Mouse (Mus musculus) C2C12 (cell line): ENCODE results near the gene Adrb1. TPM values are rescaled to one million over a fixed set of nuclear protein-coding genes. Genes with fewer than 3 reads are reported as not detected.
A peak's percentile ranks its signal among the peaks of the same experiment; 100 is the strongest.

Experiments
- H3K27me3 ChIP-seq: one replicate; pipeline ENCODE4 v1.6.1; 2011; ENCODE audit not compliant: control insufficient read depth, insufficient read depth, insufficient read length
- H3K36me3 ChIP-seq: one replicate; pipeline ENCODE4 v1.6.1; 2011; ENCODE audit not compliant: control insufficient read depth, insufficient read depth
- H3K4me3 ChIP-seq: one replicate; pipeline ENCODE4 v1.5.1; 2011; ENCODE audit warnings: mild to moderate bottlenecking, control low read depth; ENCODE audit not compliant: poor library complexity, insufficient read depth, severe bottlenecking
- H3K79me2 ChIP-seq: one replicate; pipeline ENCODE4 v1.6.1; 2011; ENCODE audit not compliant: control insufficient read depth, insufficient read depth
- H3K79me3 ChIP-seq: one replicate; pipeline ENCODE4 v1.6.1; 2011; ENCODE audit warnings: low read depth, control low read depth
- H3ac ChIP-seq: one replicate; pipeline ENCODE3; 2011; ENCODE audit warnings: low read depth; ENCODE audit not compliant: control insufficient read depth, insufficient read length
- CEBPB ChIP-seq: IDR thresholded peaks from one replicate; pipeline ENCODE4 v1.6.1; 2011; ENCODE audit warnings: low read depth, mild to moderate bottlenecking, control low read depth, moderate library complexity
- CTCF ChIP-seq: IDR thresholded peaks from one replicate; pipeline ENCODE4 v1.5.1; 2011; ENCODE audit not compliant: control insufficient read depth, insufficient read depth, insufficient read length
- FOSL1 ChIP-seq: IDR thresholded peaks from one replicate; pipeline ENCODE4 v1.8.0; 2011; ENCODE audit warnings: mild to moderate bottlenecking, low read length; ENCODE audit not compliant: poor library complexity, insufficient read depth, severe bottlenecking
- MAX ChIP-seq: IDR thresholded peaks from one replicate; pipeline ENCODE4 v1.6.1; 2011; ENCODE audit warnings: mild to moderate bottlenecking, control low read depth
- MYOD1 ChIP-seq: IDR thresholded peaks from one replicate; pipeline ENCODE4 v1.6.1; 2011; ENCODE audit warnings: low read depth; ENCODE audit not compliant: control insufficient read depth, insufficient read length
- MYOG ChIP-seq: IDR thresholded peaks from one replicate; pipeline ENCODE4 v1.6.1; 2011; ENCODE audit not compliant: control insufficient read depth, insufficient read length; ENCODE audit errors: extremely low read depth
- USF1 ChIP-seq: IDR thresholded peaks from one replicate; pipeline ENCODE4 v1.6.1; 2011; ENCODE audit warnings: low read depth, mild to moderate bottlenecking, control low read depth, moderate library complexity
- polyA plus RNA-seq: library from polyadenylated mRNA; unstranded; fragments of >200 nt; fragmentation: generic; extraction: Trizol; gene quantifications from one replicate; pipeline ENCODE4 v1.2.1, GENCODE M21; 2012; ENCODE audit warnings: missing spikeins

Adrb1 gene
- polyA plus RNA-seq, 1 experiment, result 0.13 TPM

GRCm38 (mm10) chr19:56759740-56760139 lies 37.7 kb downstream of the Adrb1 start:
- Histone ChIP-seq H3ac (no peak overlapping the region), H3K4me3 (no peak overlapping the region), H3K36me3 (no peaks in the 10 kb centered on the region), H3K27me3 (no peaks in the 10 kb centered on the region), H3K79me2 (no peaks in the 10 kb centered on the region), H3K79me3 (no peaks in the 10 kb centered on the region)
- TF ChIP-seq MYOD1 (no peak), FOSL1 (no peak), CEBPB (no peak), MYOG (no peak), CTCF (no peak), MAX (no peak)

- TF ChIP-seq USF1, result peak; percentile 75
- no peak for TF ChIP-seq MYOD1
- Histone ChIP-seq H3K4me3 (no peak overlapping the region), H3K79me2 (no peaks in the 10 kb centered on the region), H3K79me3 (no peaks in the 10 kb centered on the region), H3ac (no peak overlapping the region), H3K36me3 (no peaks in the 10 kb centered on the region), H3K27me3 (no peaks in the 10 kb centered on the region)
Measured at GRCm38 (mm10) chr19:56760306-56760940, 38.4 kb downstream of the Adrb1 start.

- Histone ChIP-seq H3K79me3 (no peaks in the 10 kb centered on the region), H3K27me3 (no peaks in the 10 kb centered on the region), H3ac (no peak overlapping the region), H3K36me3 (no peaks in the 10 kb centered on the region), H3K79me2 (no peaks in the 10 kb centered on the region), H3K4me3 (no peak overlapping the region)
- TF ChIP-seq CTCF (no peak), CEBPB (no peak), USF1 (no peak), FOSL1 (no peak), MYOG (no peak), MAX (no peak)
Measured at GRCm38 (mm10) chr19:56761096-56761495, 39.1 kb downstream of the Adrb1 start.

GRCm38 (mm10) chr19:56761727-56762126 lies 39.7 kb downstream of the Adrb1 start:
- TF ChIP-seq MAX (no peak), USF1 (peak; percentile 57), CTCF (no peak), FOSL1 (no peak)
- Histone ChIP-seq H3K79me2 (no peaks in the 10 kb centered on the region), H3K4me3 (no peak overlapping the region), H3K79me3 (no peaks in the 10 kb centered on the region), H3K36me3 (no peaks in the 10 kb centered on the region), H3K27me3 (no peaks in the 10 kb centered on the region), H3ac (no peak overlapping the region)

DNA sequence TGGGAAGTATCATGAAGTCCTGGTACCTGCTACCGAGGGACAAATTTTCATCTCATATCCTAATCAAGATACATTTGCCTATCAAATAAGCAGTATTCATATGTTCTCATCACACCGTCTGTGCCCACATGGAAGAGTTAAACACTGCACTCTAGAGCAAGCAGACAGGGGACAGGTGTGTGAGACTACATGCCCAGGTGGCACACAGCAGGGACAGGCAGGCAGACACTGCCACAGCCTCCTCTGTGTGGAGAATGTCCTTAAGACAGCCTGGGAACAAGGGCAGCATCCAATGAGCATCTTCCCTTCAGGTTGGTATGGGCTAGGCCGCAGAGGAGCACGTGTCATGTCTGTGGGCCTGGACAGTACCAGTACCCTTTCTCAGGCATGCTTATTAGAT lies 40.7 kb downstream of the Adrb1 start:
- H3ac ChIP-seq, result no peak overlapping the region
- no peaks in the 10 kb centered on the region for H3K36me3 ChIP-seq
- no peak overlapping the region for H3K4me3 ChIP-seq
- H3K79me3 ChIP-seq, result no peaks in the 10 kb centered on the region
- no peaks in the 10 kb centered on the region for H3K27me3 ChIP-seq
- no peaks in the 10 kb centered on the region for H3K79me2 ChIP-seq
- no peak for TF ChIP-seq CEBPB
- no peak for TF ChIP-seq MYOD1
- TF ChIP-seq CTCF, result no peak
- TF ChIP-seq USF1, result no peak
- no peak for TF ChIP-seq FOSL1

DNA sequence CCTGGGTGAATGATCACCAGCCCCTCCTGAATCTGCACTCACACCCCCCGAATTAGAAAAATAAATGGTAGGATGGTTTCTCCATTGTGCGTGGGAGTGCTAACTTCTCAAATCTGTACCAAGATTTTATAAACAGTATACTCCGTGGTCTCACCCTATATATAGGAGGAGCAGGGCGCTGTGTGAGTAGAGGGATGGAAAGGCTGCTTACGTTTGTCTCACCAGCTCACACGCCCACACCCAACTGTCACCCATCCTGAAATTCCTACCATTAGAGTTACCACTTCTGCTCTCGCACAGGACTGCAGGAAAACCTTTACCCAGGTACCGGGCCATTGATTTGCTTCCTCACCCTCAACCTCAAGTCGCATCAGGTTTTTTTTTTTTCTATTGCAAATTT lies 47.0 kb downstream of the Adrb1 start:
- Histone ChIP-seq H3K27me3 (no peaks in the 10 kb centered on the region), H3K79me3 (no peaks in the 10 kb centered on the region), H3K4me3 (no peak overlapping the region), H3ac (no peak overlapping the region), H3K79me2 (no peaks in the 10 kb centered on the region), H3K36me3 (no peaks in the 10 kb centered on the region)
- TF ChIP-seq MYOG, result no peak
- TF ChIP-seq MAX, result no peak
- no peak for TF ChIP-seq MYOD1
- no peak for TF ChIP-seq CTCF
- no peak for TF ChIP-seq CEBPB
- no peak for TF ChIP-seq USF1
- no peak for TF ChIP-seq FOSL1
